Mouse (Mus musculus) hindbrain, embryonic 11.5 days (tissue): ENCODE results near the gene Podnl1. TPM values are rescaled to one million over a fixed set of nuclear protein-coding genes. Genes with fewer than 3 reads are reported as not detected.
A peak's percentile ranks its signal among the peaks of the same experiment; 100 is the strongest.

Experiments
- ATAC-seq: fragments of 200-750 bp; cut with Nextera tagmentation; 2 replicates; pipeline ENCODE4 v1.8.0; 2017; ENCODE audit warnings: mild to moderate bottlenecking, moderate TSS enrichment, moderate library complexity; ENCODE audit not compliant: low FRiP score
- DNase-seq: peaks from one replicate; pipeline ENCODE4 v3.0.0-alpha.2; 2015; ENCODE audit warnings: low spot score
- H3K27ac ChIP-seq: fragments of 300-500 bp; sonication (generic); 2 replicates; pipeline ENCODE4 v1.5.1; 2014; ENCODE audit warnings: mild to moderate bottlenecking, low read depth, low read length
- H3K27me3 ChIP-seq: fragments of 300-500 bp; sonication (generic); 2 replicates; pipeline ENCODE4 v1.6.1; 2014; ENCODE audit warnings: mild to moderate bottlenecking, low read length, moderate library complexity, mixed read lengths; ENCODE audit not compliant: control insufficient read depth, insufficient read depth
- H3K36me3 ChIP-seq: fragments of 300-500 bp; sonication (generic); 2 replicates; pipeline ENCODE4 v1.6.1; 2014; ENCODE audit warnings: mild to moderate bottlenecking, low read length, moderate library complexity, mixed read lengths; ENCODE audit not compliant: control insufficient read depth, insufficient read depth
- H3K4me1 ChIP-seq: fragments of 300-500 bp; sonication (generic); replicated peaks from 2 replicates; pipeline ENCODE4 v1.6.1; 2014; ENCODE audit warnings: low read length, mixed read lengths; ENCODE audit not compliant: control insufficient read depth, insufficient read depth
- H3K4me2 ChIP-seq: fragments of 300-500 bp; sonication (generic); replicated peaks from 2 replicates; pipeline ENCODE4 v1.6.1; 2014; ENCODE audit warnings: mild to moderate bottlenecking, low read depth, low read length
- H3K4me3 ChIP-seq: fragments of 300-500 bp; sonication (generic); 2 replicates; pipeline ENCODE4 v1.5.1; 2014; ENCODE audit warnings: low read depth, low read length
- H3K9ac ChIP-seq: fragments of 300-500 bp; sonication (generic); 2 replicates; pipeline ENCODE4 v1.6.1; 2014; ENCODE audit warnings: low read depth, low read length
- H3K9me3 ChIP-seq: fragments of 300-500 bp; sonication (generic); 2 replicates; pipeline ENCODE4 v1.6.1; 2016; ENCODE audit warnings: low read length; ENCODE audit not compliant: control insufficient read depth
- WGBS: fragments of 180-500 bp; shearing (Covaris S2); extraction: QIAGEN DNeasy Blood & Tissue Kit; methylation state at CpG from one replicate; pipeline ENCODE4 v1.1.7; 2014; 5-methylcytosine and 5-hydroxymethylcytosine counted together
- polyA plus RNA-seq: library from polyadenylated mRNA; unstranded; fragments of >200 nt; fragmentation: Nextera tagmentation; extraction: Ambion mirVana; gene quantifications from 2 replicates; pipeline ENCODE4 v1.2.1, GENCODE M21; 2014

The Podnl1 gene
- polyA plus RNA-seq, 1 experiment from 2014 or later = 0.23 TPM

DNA sequence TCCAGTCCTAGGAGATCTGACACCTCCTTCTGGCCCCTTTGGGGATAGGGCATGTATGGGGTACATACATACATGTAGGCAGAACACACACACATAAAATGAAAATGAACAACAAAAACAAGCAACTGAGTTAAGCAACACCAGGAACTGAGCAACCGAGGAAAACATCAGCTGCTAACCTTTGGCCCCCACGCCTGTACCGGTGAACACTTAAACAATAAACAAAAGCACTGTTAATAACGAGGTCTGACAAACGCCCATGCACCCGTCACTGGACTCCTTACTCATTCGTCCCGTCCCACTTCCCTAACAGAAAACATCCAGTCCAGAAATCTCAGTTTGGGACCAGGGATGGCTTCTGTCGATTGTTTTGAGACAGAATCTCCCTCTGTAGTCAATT is 36.5 kb upstream of the Podnl1 start:
- no peak overlapping the region for H3K27ac ChIP-seq
- no peak for DNase-seq
- H3K9ac ChIP-seq = no peak overlapping the region
- H3K4me2 ChIP-seq = no peak overlapping the region
- peaks cover 3% of the 10 kb centered on the region; the same call in 1 of the 2 replicates for H3K4me1 ChIP-seq
- no peak overlapping the region for H3K4me3 ChIP-seq
- no peak for ATAC-seq
- H3K27me3 ChIP-seq = no peaks in the 10 kb centered on the region
- 89% methylated on average over 9 of the region's 9 CpGs for WGBS
- H3K36me3 ChIP-seq = peaks cover 7% of the 10 kb centered on the region; the same call in 1 of the 2 replicates
- no peaks in the 10 kb centered on the region for H3K9me3 ChIP-seq

DNA sequence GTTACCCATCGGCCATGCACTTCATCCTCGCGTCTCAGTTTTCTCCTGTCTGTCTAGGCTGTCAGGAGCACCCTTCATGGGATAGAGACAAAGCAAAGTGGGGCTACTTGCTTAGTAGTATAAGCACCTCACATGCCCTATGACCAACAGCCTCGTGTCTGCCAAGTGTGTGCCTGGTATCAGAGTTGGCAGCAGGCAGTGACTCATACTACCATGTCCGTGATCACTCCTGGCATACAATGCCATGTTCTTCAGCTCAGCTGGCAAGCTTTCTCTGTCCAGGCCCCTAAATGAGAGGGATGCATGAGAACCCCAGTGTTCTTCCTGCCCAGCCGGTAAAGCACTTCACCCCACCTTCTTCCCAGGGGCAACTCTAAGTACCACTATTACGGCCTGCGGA is 35.2 kb upstream of the Podnl1 start:
- H3K4me1 ChIP-seq = no peaks in the 10 kb centered on the region
- peaks cover 12% of the 10 kb centered on the region; the same call in 1 of the 2 replicates for H3K36me3 ChIP-seq
- no peak overlapping the region for H3K4me2 ChIP-seq
- ATAC-seq (no peak), DNase-seq (no peak)
- no peaks in the 10 kb centered on the region for H3K27me3 ChIP-seq
- WGBS = 95% methylated on average over 8 of the region's 8 CpGs
- no peak overlapping the region for H3K9ac ChIP-seq
- H3K27ac ChIP-seq = no peak overlapping the region
- no peaks in the 10 kb centered on the region for H3K9me3 ChIP-seq
- H3K4me3 ChIP-seq = no peak overlapping the region

- no peak overlapping the region for H3K27ac ChIP-seq
- DNase-seq (no peak), ATAC-seq (no peak)
- peaks cover 24% of the 10 kb centered on the region; the same call in 1 of the 2 replicates for H3K36me3 ChIP-seq
- no peaks in the 10 kb centered on the region for H3K9me3 ChIP-seq
- H3K27me3 ChIP-seq = no peaks in the 10 kb centered on the region
- no peak overlapping the region for H3K9ac ChIP-seq
- H3K4me3 ChIP-seq = no peak overlapping the region
- 76% methylated on average over 8 of the region's 8 CpGs for WGBS
- H3K4me1 ChIP-seq = no peaks in the 10 kb centered on the region
- H3K4me2 ChIP-seq = no peak overlapping the region
These were observed 29.7 kb upstream of the Podnl1 start for GRCm38 (mm10) chr8:84096061-84096460.

DNA sequence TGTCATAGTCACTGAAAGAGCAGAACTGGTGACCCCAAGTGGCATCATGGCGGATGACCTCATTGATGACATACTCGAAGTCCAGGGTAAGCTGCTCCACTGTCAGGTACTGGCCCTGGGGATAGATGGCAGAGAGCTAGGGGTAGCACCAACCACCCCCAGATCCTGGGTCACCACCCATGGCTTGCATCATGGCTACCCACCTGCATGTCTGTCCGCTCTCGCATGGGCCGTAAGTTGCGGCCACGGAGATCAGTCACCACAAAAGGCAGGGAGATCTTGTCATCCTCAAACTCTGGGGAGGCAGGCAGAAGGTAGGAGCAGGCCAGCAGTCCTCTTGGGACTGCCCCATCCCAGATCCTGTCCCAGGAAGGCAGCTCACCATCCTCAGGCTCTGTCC is 27.4 kb upstream of the Podnl1 start:
- DNase-seq = no peak
- Histone ChIP-seq H3K4me1 (no peaks in the 10 kb centered on the region; the same call in 1 of the 2 replicates), H3K27me3 (no peaks in the 10 kb centered on the region), H3K9me3 (no peaks in the 10 kb centered on the region), H3K36me3 (0 out of 2 replicates have a peak, but pooled peaks cover 17% of the 10 kb centered on the region), H3K27ac (no peak overlapping the region), H3K4me2 (no peak overlapping the region), H3K9ac (no peak overlapping the region), H3K4me3 (no peak overlapping the region)
- ATAC-seq = no peak
- WGBS = 96% methylated on average over 7 of the region's 7 CpGs

DNA sequence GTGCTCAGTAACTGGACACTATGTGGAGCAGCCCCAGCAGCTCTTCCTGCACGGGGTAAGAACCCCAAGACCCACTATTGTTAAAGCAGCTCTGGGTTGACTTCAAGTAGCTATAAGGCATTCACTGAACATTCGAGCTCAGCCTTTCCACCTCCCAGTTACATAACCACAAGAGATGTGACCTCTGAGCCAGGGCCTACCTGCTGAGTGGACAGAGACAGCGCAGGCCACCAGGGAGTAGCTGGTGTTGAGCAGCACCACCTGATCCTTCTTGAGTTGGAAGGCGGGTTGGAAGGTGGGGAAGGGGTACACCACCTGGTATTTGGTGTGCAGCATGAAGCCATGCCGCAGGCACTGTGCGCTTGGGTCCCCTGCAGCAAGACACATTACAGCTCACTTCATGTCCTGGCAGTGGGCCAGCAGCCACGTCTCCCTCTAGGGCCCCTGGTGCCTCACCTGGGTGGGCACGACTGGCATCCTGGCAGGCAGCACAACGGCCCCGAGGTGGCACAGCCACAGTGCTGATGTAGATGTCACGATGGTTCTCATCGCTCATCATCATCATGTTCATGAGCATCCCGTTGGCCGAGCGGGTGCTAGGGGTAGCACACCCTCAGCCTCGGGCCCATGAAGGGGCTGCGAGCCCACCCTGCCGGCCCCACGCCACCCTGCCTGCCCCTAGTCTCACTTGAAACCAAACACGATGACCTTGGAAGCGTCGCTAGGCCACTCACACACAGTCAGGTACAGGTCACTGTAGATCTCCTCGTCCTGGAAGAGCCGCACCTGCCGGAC is 24.1 kb upstream of the Podnl1 start:
- Histone ChIP-seq H3K27ac (no peak overlapping the region), H3K9ac (no peak overlapping the region), H3K27me3 (no peaks in the 10 kb centered on the region), H3K4me2 (no peak overlapping the region), H3K36me3 (0 out of 2 replicates have a peak, but pooled peaks cover 9% of the 10 kb centered on the region), H3K9me3 (no peaks in the 10 kb centered on the region), H3K4me3 (no peak overlapping the region), H3K4me1 (no peaks in the 10 kb centered on the region; the same call in 1 of the 2 replicates)
- ATAC-seq = no peak
- DNase-seq = no peak
- 95% methylated on average over 25 of the region's 25 CpGs for WGBS

- H3K4me2 ChIP-seq = peak overlapping the region; percentile 78
- H3K27ac ChIP-seq = peak overlapping the region; percentile 89
- H3K27me3 ChIP-seq = no peaks in the 10 kb centered on the region
- ATAC-seq = no peak
- H3K9me3 ChIP-seq = no peaks in the 10 kb centered on the region
- 64% methylated on average over 3 of the region's 3 CpGs for WGBS
- peak; percentile 16 for DNase-seq
- H3K9ac ChIP-seq = peak overlapping the region; percentile 88
- H3K4me1 ChIP-seq = no peaks in the 10 kb centered on the region; the same call in 1 of the 2 replicates
- peak overlapping the region; percentile 70 for H3K4me3 ChIP-seq
- H3K36me3 ChIP-seq = no peaks in the 10 kb centered on the region
These were observed 22.2 kb upstream of the Podnl1 start for GRCm38 (mm10) chr8:84103601-84104000.

GRCm38 (mm10) chr8:84104221-84104620 is 21.6 kb upstream of the Podnl1 start:
- peak overlapping the region; percentile 89 for H3K27ac ChIP-seq
- H3K9ac ChIP-seq = peak overlapping the region; percentile 88
- H3K4me1 ChIP-seq = no peaks in the 10 kb centered on the region; the same call in 1 of the 2 replicates
- peak overlapping the region; percentile 70 for H3K4me3 ChIP-seq
- no peaks in the 10 kb centered on the region for H3K36me3 ChIP-seq
- peak; percentile 79 for DNase-seq
- ATAC-seq = peak; percentile 87
- peak overlapping the region; percentile 78 for H3K4me2 ChIP-seq
- WGBS = 0% methylated on average over 28 of the region's 29 CpGs
- H3K27me3 ChIP-seq = no peaks in the 10 kb centered on the region
- no peaks in the 10 kb centered on the region for H3K9me3 ChIP-seq

DNA sequence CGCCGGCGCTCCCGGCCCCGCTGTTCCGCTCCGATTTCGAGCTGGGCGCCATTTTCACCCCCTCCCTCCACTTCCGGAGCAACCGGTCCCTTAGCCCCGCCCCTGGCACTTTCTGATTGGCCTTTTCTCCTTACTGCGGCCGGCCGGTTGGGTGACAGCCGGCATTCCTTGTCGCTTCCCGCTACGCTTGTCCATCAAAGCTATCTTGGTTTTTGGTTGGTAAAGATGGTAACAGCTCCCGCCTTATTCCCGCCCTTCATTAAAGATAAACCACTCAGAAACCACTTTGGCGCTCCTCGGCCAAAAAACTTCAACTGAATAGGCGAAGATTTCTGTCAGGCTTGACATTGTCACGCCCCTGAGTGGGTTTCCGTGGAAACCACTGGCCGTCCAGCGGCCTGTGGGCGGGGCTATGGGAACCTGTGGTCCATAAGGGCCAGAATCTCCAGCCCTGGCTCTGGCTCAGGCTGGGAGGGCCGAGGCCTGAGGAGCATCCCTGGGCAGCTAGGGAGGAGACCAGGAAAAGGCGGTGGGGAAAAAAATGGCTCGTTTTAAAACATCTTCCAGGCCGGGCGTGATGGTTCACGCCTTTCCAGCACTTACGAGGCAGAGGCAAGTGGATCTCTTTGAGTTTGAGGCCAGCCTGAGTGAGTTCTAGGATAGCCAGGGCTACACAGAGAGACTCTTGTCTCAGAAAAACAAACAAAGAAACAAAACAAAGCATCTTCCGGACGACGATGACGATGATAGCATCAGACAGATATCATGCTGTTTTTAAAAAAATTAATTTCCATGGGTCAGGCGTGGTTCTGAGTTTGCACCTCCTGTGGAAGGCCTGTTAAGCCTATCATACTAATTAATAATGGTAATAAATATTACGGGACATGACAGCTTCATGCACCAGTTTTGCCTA is 20.8 kb upstream of the Podnl1 start, which contains the start of gene Dcaf15:
Gene Dcaf15, minus strand, starts transcription at position 72 of the 913 bp plus-strand sequence.
- DNase-seq = peak; percentile 99
- ATAC-seq = peak; percentile 96
- Histone ChIP-seq H3K27me3 (no peaks in the 10 kb centered on the region), H3K27ac (peak within 1 kb of the TSS; percentile 89), H3K9me3 (no peaks in the 10 kb centered on the region), H3K4me3 (peak within 1 kb of the TSS; percentile 70), H3K4me1 (no peaks in the 10 kb centered on the region; the same call in 1 of the 2 replicates), H3K36me3 (no peaks in the 10 kb centered on the region), H3K9ac (peak within 1 kb of the TSS; percentile 88), H3K4me2 (peak within 1 kb of the TSS; percentile 78)
- 7% methylated on average over 42 of the region's 42 CpGs for WGBS
